Mouse (Mus musculus) CD4-positive, CD25-positive, alpha-beta regulatory T cell (primary cell): Measurements from ENCODE around the gene Tmcc2. TPM values are rescaled to one million over a fixed set of nuclear protein-coding genes. Genes with fewer than 3 reads are reported as not detected.

ENCODE experiments used
- polyA plus RNA-seq: library from polyadenylated mRNA; unstranded; fragments of 100-300 nt; shearing (Covaris generic); gene quantifications from one replicate; pipeline ENCODE4 v1.2.1, GENCODE M21; 2017

Gene Tmcc2
- 0.75 TPM for polyA plus RNA-seq

GRCm38 (mm10) chr1:132390691-132391579 lies at the start of gene Tmcc2:
TSS of gene Tmcc2 (minus strand) at chr1:132391281.

DNA sequence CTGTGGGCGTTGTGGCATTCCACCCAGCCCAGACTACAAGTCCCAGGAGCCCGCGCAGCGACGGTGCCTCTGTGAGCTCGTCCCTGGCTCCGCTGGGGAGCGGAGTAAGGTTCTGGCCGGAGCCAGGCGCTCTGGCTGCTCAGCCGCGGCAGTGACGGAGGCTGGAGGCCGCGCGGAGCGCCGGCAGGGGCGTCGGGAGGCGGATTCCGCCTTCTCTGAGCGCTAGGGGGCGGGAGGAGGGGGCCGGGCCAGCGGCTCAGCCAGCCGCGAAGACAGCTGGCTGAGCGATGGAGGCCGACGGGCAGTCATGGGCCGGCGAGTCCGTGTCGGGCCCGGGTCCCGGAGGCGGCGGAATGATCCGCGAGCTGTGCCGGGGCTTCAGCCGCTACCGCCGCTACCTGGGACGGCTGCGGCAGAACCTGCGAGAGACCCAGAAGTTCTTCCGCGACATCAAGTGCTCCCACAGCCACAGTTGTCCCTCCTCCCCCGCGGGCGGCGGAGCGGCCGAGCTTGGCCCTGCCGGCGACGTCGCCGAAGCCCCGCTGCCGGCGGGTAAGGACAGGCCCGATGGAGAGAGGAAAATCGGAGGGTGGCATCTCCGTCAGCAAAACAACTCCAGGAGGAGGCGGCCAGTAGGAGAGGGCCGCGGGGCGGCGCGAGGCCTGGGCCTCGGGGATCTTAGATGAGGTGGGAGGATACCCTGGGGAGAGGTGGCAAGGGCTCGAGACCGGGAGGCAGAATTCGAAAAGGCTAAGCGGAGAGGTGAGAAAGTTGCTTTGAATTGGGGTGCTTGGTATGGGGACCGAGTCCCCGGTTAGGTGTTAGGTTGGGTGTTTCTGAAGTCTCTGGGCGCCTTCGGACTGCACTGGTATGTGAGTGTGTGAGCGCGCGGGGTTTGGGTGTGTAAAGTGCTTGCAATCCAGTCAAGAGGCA lies 26.5 kb upstream of the Tmcc2 start, which contains the start of gene Dstyk:
Dstyk (plus strand) TSS at position 237 of the 933 bp plus-strand sequence.

DNA sequence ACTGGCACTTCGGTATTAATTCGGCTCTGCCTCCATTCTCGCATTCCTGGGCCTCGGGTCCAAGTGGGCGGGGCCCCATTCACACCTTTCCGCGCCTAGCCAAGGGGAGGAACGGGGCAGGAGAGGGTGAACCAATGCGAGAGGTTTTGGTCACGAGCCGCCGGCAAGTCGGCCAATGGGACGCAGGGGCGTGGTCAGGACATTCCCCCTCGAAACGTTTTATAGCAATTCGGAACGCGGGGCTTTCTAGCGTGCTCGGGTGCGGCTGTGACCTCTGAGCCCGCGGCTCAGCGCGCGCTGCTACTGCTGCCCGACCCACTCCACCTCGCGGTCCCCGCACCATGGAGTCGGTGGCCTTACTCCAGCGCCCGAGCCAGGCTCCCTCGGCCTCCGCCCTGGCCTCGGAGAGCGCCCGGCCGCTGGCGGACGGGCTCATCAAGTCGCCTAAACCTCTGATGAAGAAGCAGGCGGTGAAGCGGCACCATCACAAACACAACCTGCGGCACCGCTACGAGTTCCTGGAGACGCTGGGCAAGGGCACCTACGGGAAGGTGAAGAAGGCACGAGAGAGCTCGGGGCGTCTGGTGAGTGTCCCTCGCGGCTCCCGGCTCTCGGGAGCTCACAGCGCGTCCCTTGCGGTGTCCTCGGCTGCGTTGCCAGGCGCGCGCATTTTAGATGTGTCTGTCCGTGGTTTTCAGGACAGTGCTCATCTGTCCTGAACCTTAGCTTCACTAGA lies 75.0 kb downstream of the Tmcc2 start, which contains the start of gene Nuak2:
Nuak2 (plus strand) TSS at position 238 of the 736 bp plus-strand sequence.

Other genes with a start within 250 kb of the Tmcc2 start
- not detected for gene Lemd1, start 199.8 kb downstream of the Tmcc2 start, polyA plus RNA-seq
- not detected for gene AC124108.1, start 199.8 kb downstream of the Tmcc2 start, polyA plus RNA-seq
- gene Gm10188, start 161.5 kb downstream of the Tmcc2 start, polyA plus RNA-seq = not detected
- not detected for gene Klhdc8a, start 92.7 kb downstream of the Tmcc2 start, polyA plus RNA-seq
- gene Nuak2, start 75.2 kb downstream of the Tmcc2 start, polyA plus RNA-seq = 3.8 TPM
- 10.6 TPM for gene Dstyk, start 26.3 kb upstream of the Tmcc2 start, polyA plus RNA-seq
- gene Rbbp5, start 86.1 kb upstream of the Tmcc2 start, polyA plus RNA-seq = 61.2 TPM
- 9.7 TPM for gene Tmem81, start 114.9 kb upstream of the Tmcc2 start, polyA plus RNA-seq
- gene Cntn2, start 152.0 kb upstream of the Tmcc2 start, polyA plus RNA-seq = not detected